Mouse (Mus musculus) pancreas, adult 10 weeks (tissue): ENCODE measurements around the gene Bet1. TPM values are rescaled to one million over a fixed set of nuclear protein-coding genes. Genes with fewer than 3 reads are reported as not detected.

Experiments used
- polyA plus RNA-seq: library from polyadenylated mRNA; stranded (reverse); fragments of 350-450 nt; fragmentation: Illumina TruSeq; extraction: RNeasy Lipid Tissue Mini Kit (QIAGEN cat#74804); gene quantifications from one replicate; pipeline ENCODE4 v1.2.3, GENCODE M21; 2015; ENCODE audit warnings: low read depth, low replicate concordance; ENCODE audit not compliant: insufficient read depth

Bet1 gene
- 18.9 TPM for polyA plus RNA-seq

GRCm38 (mm10) chr6:4086663-4087454, at the start of gene Bet1:
TSS of gene Bet1 (minus strand) at chr6:4086972.

Other genes starting within 250 kb of the Bet1 start
- gene Tfpi2, start 98.1 kb downstream of the Bet1 start, polyA plus RNA-seq, result 3.0 TPM
- not detected for gene Gngt1, start 93.2 kb downstream of the Bet1 start, polyA plus RNA-seq
- gene Gng11, start 83.1 kb downstream of the Bet1 start, polyA plus RNA-seq, result 23.9 TPM